Mouse (Mus musculus) embryonic fibroblast, embryonic 13.5 days (primary cell): ENCODE measurements around the gene Igflr1.

Experiments used
- CTCF ChIP-seq: IDR thresholded peaks from 2 replicates; pipeline ENCODE4 v1.5.1; 2011; ENCODE audit warnings: mild to moderate bottlenecking, control low read depth, low read length, moderate library complexity, borderline replicate concordance; ENCODE audit not compliant: insufficient read depth
- POLR2A ChIP-seq: IDR thresholded peaks from 2 replicates; pipeline ENCODE4 v1.6.1; 2011; ENCODE audit warnings: low read depth, mild to moderate bottlenecking, control low read depth, low read length, moderate library complexity

GRCm38 (mm10) chr7:30544327-30544726 lies 20.9 kb upstream of the Igflr1 start:
- TF ChIP-seq CTCF = no peak
- no peak for TF ChIP-seq POLR2A
